Mouse (Mus musculus) intestine, embryonic 15.5 days (tissue): ENCODE results near the gene Thnsl1. TPM values are rescaled to one million over a fixed set of nuclear protein-coding genes. Genes with fewer than 3 reads are reported as not detected.
A peak's percentile ranks its signal among the peaks of the same experiment; 100 is the strongest.

Experiments used
- ATAC-seq: fragments of 200-750 bp; cut with Nextera tagmentation; 2 replicates; pipeline ENCODE4 v1.8.0; 2017; ENCODE audit warnings: moderate TSS enrichment, moderate library complexity
- H3K27ac ChIP-seq: fragments of 300-500 bp; sonication (generic); 2 replicates; pipeline ENCODE4 v1.5.1; 2015; ENCODE audit warnings: mild to moderate bottlenecking, inconsistent platforms
- H3K27me3 ChIP-seq: fragments of 300-500 bp; sonication (generic); replicated peaks from 2 replicates; pipeline ENCODE4 v1.6.1; 2015; ENCODE audit warnings: inconsistent platforms
- H3K36me3 ChIP-seq: fragments of 300-500 bp; sonication (generic); 2 replicates; pipeline ENCODE4 v1.6.1; 2015; ENCODE audit warnings: inconsistent platforms
- H3K4me1 ChIP-seq: fragments of 300-500 bp; sonication (generic); replicated peaks from 2 replicates; pipeline ENCODE4 v1.6.1; 2015; ENCODE audit warnings: inconsistent platforms
- H3K4me2 ChIP-seq: fragments of 300-500 bp; sonication (generic); replicated peaks from 2 replicates; pipeline ENCODE4 v1.6.1; 2015; ENCODE audit warnings: mild to moderate bottlenecking, inconsistent platforms
- H3K4me3 ChIP-seq: fragments of 300-500 bp; sonication (generic); replicated peaks from 2 replicates; pipeline ENCODE4 v1.5.1; 2015; ENCODE audit warnings: inconsistent platforms
- H3K9ac ChIP-seq: fragments of 300-500 bp; sonication (generic); 2 replicates; pipeline ENCODE4 v1.6.1; 2015; ENCODE audit warnings: inconsistent platforms
- H3K9me3 ChIP-seq: fragments of 300-500 bp; sonication (generic); 2 replicates; pipeline ENCODE4 v1.6.1; 2016; ENCODE audit warnings: inconsistent platforms
- WGBS: fragments of 180-500 bp; shearing (Covaris S2); methylation state at CpG from one replicate; pipeline ENCODE4 v1.1.7; 2015; 5-methylcytosine and 5-hydroxymethylcytosine counted together
- polyA plus RNA-seq: library from polyadenylated mRNA; unstranded; fragments of >200 nt; fragmentation: Nextera tagmentation; extraction: Ambion mirVana; gene quantifications from 2 replicates; pipeline ENCODE4 v1.2.1, GENCODE M21; 2015

Gene Thnsl1
- polyA plus RNA-seq, 1 experiment from 2014 or later: 5.9 TPM

DNA sequence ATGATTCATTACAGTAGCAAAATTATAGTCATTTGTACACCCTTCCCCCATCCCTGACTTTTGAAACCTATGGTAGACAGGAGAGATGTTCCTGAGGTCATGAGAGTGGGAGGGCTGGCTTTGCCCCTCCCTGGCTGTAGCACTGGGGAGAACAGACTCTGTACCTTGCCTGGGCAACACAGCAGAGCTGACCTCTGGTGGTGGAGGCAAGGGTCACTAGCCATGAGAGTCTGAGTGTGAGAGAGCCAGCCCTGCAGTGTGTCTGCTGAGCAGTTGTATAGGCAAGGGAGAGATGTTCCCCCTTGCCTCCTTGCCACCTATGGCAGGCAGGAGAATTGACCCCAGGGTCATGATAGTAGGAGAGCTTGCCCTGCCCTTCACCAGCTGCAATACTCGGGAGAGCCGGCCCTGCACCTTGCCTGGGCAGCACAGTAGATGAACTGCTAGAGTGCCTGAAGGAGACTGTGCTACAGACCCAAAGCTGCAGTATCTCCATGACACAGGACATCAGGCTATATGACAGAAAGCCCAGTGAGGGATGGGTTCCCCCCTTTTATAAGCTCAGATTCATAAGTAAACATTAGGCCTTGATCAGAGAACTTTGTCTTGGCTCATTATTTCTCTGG lies 40.1 kb downstream of the Thnsl1 start:
- 0 out of 2 replicates have a peak, but pooled peaks cover 3% of the 10 kb centered on the region for H3K4me1 ChIP-seq
- H3K36me3 ChIP-seq: no peaks in the 10 kb centered on the region
- ATAC-seq: peak; percentile 78
- H3K9me3 ChIP-seq: no peaks in the 10 kb centered on the region
- no peaks in the 10 kb centered on the region for H3K27me3 ChIP-seq
- 49% methylated on average over 2 of the region's 2 CpGs for WGBS
- H3K9ac ChIP-seq: no peak overlapping the region
- no peak overlapping the region for H3K27ac ChIP-seq
- no peak overlapping the region for H3K4me3 ChIP-seq
- H3K4me2 ChIP-seq: no peak overlapping the region

DNA sequence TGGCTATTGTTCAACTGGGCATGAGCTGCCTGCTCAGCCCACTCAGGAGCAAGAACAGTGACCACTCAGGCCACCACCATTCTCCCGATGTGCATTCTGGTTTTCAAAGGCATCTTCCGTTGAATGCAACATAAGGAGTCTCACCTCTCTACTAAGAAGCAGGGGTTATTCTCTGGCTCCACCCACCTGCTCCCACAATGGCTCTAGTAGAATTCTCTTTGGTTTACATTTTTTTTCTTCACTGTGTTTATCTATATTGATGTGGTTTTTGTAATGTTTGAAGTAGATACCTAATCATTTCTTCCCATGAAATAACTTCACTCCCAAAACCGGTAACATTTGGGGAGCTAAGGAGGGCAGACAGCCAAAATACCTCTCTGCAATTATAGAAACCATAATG lies 48.1 kb downstream of the Thnsl1 start:
- no peak overlapping the region for H3K27ac ChIP-seq

DNA sequence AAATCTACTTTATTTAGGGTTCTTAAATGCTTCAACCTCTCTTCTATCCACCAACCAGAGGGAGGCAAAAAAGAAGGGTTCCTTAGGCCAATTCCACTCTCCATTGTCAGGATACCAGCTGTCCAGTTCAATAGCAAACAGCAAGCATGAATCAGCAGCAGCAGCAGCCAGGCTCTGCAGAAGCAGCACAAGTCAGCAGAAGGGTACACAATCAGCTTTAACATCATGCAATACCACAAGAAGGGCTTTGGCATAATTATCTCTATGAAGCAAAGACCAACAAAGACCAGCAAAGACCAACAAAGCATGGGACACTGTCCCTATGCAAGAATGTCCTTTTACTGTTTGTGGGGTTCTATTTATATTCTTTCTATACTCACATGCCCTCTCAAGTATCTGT lies 48.8 kb downstream of the Thnsl1 start:
- Histone ChIP-seq H3K27me3 (no peaks in the 10 kb centered on the region), H3K36me3 (no peaks in the 10 kb centered on the region)

More for the DNA sequence above, 48.1 kb downstream of the Thnsl1 start:
- H3K4me2 ChIP-seq: no peak overlapping the region
- H3K4me1 ChIP-seq: no peaks in the 10 kb centered on the region
- 63% methylated on average over 3 of the region's 3 CpGs for WGBS
- ATAC-seq: no peak
- no peak overlapping the region for H3K9ac ChIP-seq
- H3K27me3 ChIP-seq: no peaks in the 10 kb centered on the region
- H3K4me3 ChIP-seq: no peak overlapping the region
- H3K36me3 ChIP-seq: no peaks in the 10 kb centered on the region
- H3K9me3 ChIP-seq: no peaks in the 10 kb centered on the region

DNA sequence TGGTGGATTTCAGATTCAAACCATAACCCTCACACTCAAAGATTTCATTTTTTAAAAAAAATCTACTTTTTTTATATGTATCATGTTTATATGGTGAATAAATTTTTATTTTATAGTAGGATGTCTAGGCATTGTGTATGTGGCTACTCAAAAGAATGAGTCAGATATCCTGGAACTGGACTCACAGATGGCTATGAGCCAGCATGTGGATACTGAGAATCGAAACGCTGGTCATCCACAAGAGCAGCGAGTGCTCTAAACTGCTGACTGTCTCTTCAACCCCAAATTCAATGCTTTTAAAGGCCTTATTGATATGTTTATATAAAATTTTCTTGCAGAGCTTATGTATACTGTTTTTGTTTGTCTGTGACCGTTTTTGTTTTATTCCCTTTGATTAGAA lies 52.8 kb downstream of the Thnsl1 start:
- no peak for ATAC-seq
- no peaks in the 10 kb centered on the region for H3K36me3 ChIP-seq
- no peak overlapping the region for H3K9ac ChIP-seq
- H3K27me3 ChIP-seq: no peaks in the 10 kb centered on the region
- no peak overlapping the region for H3K27ac ChIP-seq
- peaks cover 3% of the 10 kb centered on the region; the same call in 1 of the 2 replicates for H3K4me1 ChIP-seq
- 74% methylated on average over 4 of the region's 4 CpGs for WGBS
- H3K4me3 ChIP-seq: no peak overlapping the region
- no peak overlapping the region for H3K4me2 ChIP-seq
- H3K9me3 ChIP-seq: no peaks in the 10 kb centered on the region

More for the DNA sequence above, 48.8 kb downstream of the Thnsl1 start:
- no peak overlapping the region for H3K27ac ChIP-seq
- H3K9me3 ChIP-seq: no peaks in the 10 kb centered on the region
- no peak overlapping the region for H3K4me3 ChIP-seq
- no peak overlapping the region for H3K9ac ChIP-seq
- no peak for ATAC-seq
- H3K4me1 ChIP-seq: no peaks in the 10 kb centered on the region
- no peak overlapping the region for H3K4me2 ChIP-seq

DNA sequence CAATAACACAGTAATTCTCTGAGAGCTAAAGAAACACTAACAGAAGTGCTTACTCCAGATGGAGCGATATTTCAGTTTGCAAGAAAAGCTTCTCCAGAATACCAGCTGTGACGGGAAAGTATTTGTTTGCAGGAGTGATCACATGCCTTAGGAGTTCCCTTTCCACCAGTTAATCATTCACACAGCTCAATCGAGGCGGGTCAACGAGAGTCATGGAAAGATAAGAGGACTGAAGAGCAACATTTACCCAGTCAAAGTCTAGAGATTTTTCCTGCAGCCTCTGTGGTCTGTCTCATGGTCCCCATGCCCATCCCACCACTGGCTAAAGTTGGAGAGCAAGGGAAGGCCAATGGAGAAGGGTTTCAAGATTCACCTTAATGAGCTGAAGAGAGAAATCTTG lies 53.6 kb downstream of the Thnsl1 start:
- Histone ChIP-seq H3K4me2 (0 out of 2 replicates have a peak overlapping the region, but pooled peaks have one; percentile 0), H3K36me3 (no peaks in the 10 kb centered on the region), H3K27me3 (no peaks in the 10 kb centered on the region), H3K4me1 (peaks cover 3% of the 10 kb centered on the region; the same call in 1 of the 2 replicates), H3K27ac (no peak overlapping the region), H3K9me3 (no peaks in the 10 kb centered on the region), H3K9ac (no peak overlapping the region), H3K4me3 (no peak overlapping the region)
- ATAC-seq: peak; percentile 91
- WGBS: 28% methylated on average over 5 of the region's 5 CpGs

DNA sequence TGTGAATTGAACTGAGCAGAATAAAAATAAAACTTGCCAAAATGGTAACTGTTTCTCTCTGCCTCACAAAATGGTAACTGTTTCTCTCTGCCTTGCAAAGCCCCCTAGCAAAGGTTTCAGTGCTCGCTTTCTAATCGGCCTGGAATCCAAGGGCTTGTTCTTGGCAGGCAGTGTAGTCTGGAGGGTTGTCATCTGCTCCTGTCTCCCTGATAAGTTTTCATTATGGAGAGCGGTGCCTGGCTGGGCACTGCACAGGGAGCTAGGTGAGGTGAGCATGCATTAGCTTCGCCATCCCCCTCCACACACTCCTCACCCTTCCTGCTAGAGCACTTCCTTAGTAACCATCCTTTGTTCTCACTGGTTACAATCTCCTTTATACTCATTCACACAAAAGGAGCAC lies 54.5 kb downstream of the Thnsl1 start:
- peaks cover 3% of the 10 kb centered on the region; the same call in 1 of the 2 replicates for H3K4me1 ChIP-seq

DNA sequence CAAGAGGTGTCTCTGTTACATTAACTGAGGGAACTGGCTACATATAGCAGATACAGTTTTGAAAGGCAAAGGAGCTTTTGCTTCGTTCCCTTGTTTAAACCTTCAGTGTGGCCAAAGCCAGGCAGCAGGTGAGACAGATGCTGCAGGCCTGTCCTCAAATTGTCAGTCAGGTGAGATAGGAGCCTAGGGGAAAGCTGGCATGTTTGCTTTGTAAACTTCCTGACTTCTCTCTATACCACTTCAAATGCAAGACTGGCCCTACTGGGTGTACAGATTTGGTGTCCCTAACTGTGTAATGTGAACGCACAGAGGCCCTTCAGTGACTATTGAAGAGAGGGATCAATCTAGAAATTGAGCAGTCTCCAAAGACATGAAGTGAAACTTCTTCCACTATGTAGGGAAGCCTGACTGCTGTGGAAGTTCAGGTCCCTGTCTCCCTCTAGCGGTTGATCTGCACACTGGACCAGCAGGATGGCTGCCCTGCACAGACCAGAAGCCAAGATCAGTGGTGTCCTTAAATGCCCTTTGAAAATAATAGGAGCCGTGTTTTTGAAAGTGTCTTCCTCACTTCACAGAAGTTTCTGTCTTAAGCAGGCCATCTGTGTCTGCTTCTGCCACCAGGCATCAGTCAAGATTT lies 56.0 kb downstream of the Thnsl1 start:
- Histone ChIP-seq H3K27ac (no peak overlapping the region), H3K9me3 (no peaks in the 10 kb centered on the region), H3K4me1 (peaks cover 3% of the 10 kb centered on the region; the same call in 1 of the 2 replicates), H3K36me3 (no peaks in the 10 kb centered on the region), H3K4me3 (no peak overlapping the region), H3K9ac (no peak overlapping the region), H3K27me3 (no peaks in the 10 kb centered on the region), H3K4me2 (no peak overlapping the region)
- WGBS: 10% methylated on average over 4 of the region's 4 CpGs
- peak; percentile 86 for ATAC-seq

More for the DNA sequence above, 54.5 kb downstream of the Thnsl1 start:
- Histone ChIP-seq H3K4me3 (no peak overlapping the region), H3K27me3 (no peaks in the 10 kb centered on the region), H3K36me3 (no peaks in the 10 kb centered on the region), H3K27ac (no peak overlapping the region), H3K4me2 (no peak overlapping the region), H3K9me3 (no peaks in the 10 kb centered on the region), H3K9ac (no peak overlapping the region)
- 73% methylated on average over 4 of the region's 4 CpGs for WGBS
- no peak for ATAC-seq

DNA sequence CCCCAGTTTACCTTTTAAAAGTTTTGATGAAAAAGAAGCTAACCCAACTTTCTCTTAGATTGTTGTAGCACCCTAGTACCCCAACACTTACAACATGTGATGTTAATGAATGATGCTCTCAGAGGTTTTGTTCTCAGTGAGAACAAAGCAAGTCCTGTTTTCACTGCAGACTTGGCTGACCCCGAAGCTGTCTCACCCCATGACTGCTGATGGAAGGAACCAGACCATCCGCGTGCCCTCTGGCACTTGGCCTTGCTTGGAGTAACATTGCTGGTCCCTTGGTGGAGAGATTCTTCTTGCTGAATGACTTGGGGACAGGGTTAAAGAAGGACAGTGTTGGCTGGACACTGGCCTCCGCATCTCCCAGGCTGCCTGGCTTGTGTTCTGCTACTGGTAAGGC lies 58.5 kb downstream of the Thnsl1 start:
- H3K4me1 ChIP-seq: peaks cover 3% of the 10 kb centered on the region; the same call in 1 of the 2 replicates
- H3K27ac ChIP-seq: no peak overlapping the region
- H3K36me3 ChIP-seq: no peaks in the 10 kb centered on the region
- 76% methylated on average over 4 of the region's 4 CpGs for WGBS
- no peak overlapping the region for H3K4me2 ChIP-seq
- ATAC-seq: no peak
- H3K4me3 ChIP-seq: no peak overlapping the region
- no peak overlapping the region for H3K9ac ChIP-seq
- H3K9me3 ChIP-seq: no peaks in the 10 kb centered on the region
- no peaks in the 10 kb centered on the region for H3K27me3 ChIP-seq

Other genes with a start within 250 kb of the Thnsl1 start
- 10.2 and 13.6 TPM in 2 replicates for gene Arhgap21, start 236.8 kb upstream of the Thnsl1 start, polyA plus RNA-seq
- 0.41 and 0.57 TPM in 2 replicates for gene Enkur, start 359 bp upstream of the Thnsl1 start, polyA plus RNA-seq
- 0.03 and 0.05 TPM in 2 replicates for gene Gpr158, start 161.8 kb downstream of the Thnsl1 start, polyA plus RNA-seq